In genomic region chr12:79681571-79681970, GRCm38 (mm10) we compare ENCODE assay signal across 23 mouse cellular contexts.
DNase-seq lines count a peak whose midpoint lies in the region; ATAC-seq and TF ChIP-seq lines count a peak whose summit lies in the region.
"Had no signal": no experiment of that assay in that cellular context is flagged by ENCODE, and none has a peak within 500 bp of the region (broad histone marks: within the 10 kb centered on the region; RNA-seq: fewer than 3 reads in every experiment).

No protein-coding gene starts in this region.

- no peaks in the 10 kb centered on the region for H3K36me3 ChIP-seq in forebrain, embryonic 10.5 days (replicated peaks)
- no peaks in the 10 kb centered on the region for H3K36me3 ChIP-seq in forebrain, embryonic 11.5 days (ENCODE audit: control insufficient read depth, insufficient read depth, low read length)
- H3K36me3 ChIP-seq in hindbrain, embryonic 14.5 days (replicated peaks; ENCODE audit: control insufficient read depth, insufficient read depth): no peaks in the 10 kb centered on the region
- H3K36me3 ChIP-seq in hindbrain, embryonic 13.5 days: no peaks in the 10 kb centered on the region
- no peaks in the 10 kb centered on the region for H3K36me3 ChIP-seq in ES-Bruce4 (ENCODE audit: control insufficient read depth, insufficient read depth, low read length, poor library complexity, severe bottlenecking)
- no peaks in the 10 kb centered on the region for H3K36me3 ChIP-seq in embryonic facial prominence, embryonic 14.5 days (ENCODE audit: control insufficient read depth, insufficient read depth, low read length)
- H3K36me3 ChIP-seq: heart, embryonic 12.5 days; midbrain, embryonic 12.5 days had no signal

- ATAC-seq in forebrain, embryonic 11.5 days (replicated peaks; ENCODE audit: low FRiP score): no peak
- ATAC-seq in hindbrain, embryonic 14.5 days (ENCODE audit: low FRiP score): no peak
- no peak for ATAC-seq in hindbrain, embryonic 13.5 days (ENCODE audit: low FRiP score)
- no peak for ATAC-seq in embryonic facial prominence, embryonic 14.5 days (ENCODE audit: low read depth)
- ATAC-seq: intestine, postnatal 0 days had no signal

- H3K9ac ChIP-seq in forebrain, embryonic 11.5 days (ENCODE audit: low read length): no peak overlapping the region
- no peak overlapping the region for H3K9ac ChIP-seq in hindbrain, embryonic 14.5 days
- no peak overlapping the region for H3K9ac ChIP-seq in hindbrain, embryonic 13.5 days
- no peak overlapping the region for H3K9ac ChIP-seq in ES-Bruce4 (ENCODE audit: low read depth, poor library complexity, severe bottlenecking)
- no peak overlapping the region for H3K9ac ChIP-seq in embryonic facial prominence, embryonic 14.5 days (ENCODE audit: low read depth, low read length)
- H3K9ac ChIP-seq: heart, embryonic 12.5 days; midbrain, embryonic 12.5 days had no signal

- no peak overlapping the region for H3K4me2 ChIP-seq in forebrain, embryonic 11.5 days (ENCODE audit: low read depth, low read length, severe bottlenecking)
- H3K4me2 ChIP-seq in hindbrain, embryonic 14.5 days (replicated peaks): no peak overlapping the region
- no peak overlapping the region for H3K4me2 ChIP-seq in hindbrain, embryonic 13.5 days
- no peak overlapping the region for H3K4me2 ChIP-seq in embryonic facial prominence, embryonic 14.5 days (ENCODE audit: low read depth, low read length)
- H3K4me2 ChIP-seq: heart, embryonic 12.5 days; midbrain, embryonic 12.5 days had no signal

- H3K4me3 ChIP-seq in forebrain, embryonic 10.5 days: no peak overlapping the region
- H3K4me3 ChIP-seq in forebrain, embryonic 11.5 days (ENCODE audit: low read depth, low read length): no peak overlapping the region
- H3K4me3 ChIP-seq in hindbrain, embryonic 14.5 days (replicated peaks; ENCODE audit: low read length): no peak overlapping the region
- H3K4me3 ChIP-seq in hindbrain, embryonic 13.5 days: no peak overlapping the region
- no peak overlapping the region for H3K4me3 ChIP-seq in ES-Bruce4 (ENCODE audit: low read depth, low read length)
- H3K4me3 ChIP-seq in embryonic facial prominence, embryonic 14.5 days (ENCODE audit: low read depth, low read length): no peak overlapping the region
- H3K4me3 ChIP-seq: heart, embryonic 12.5 days; left cerebral cortex, adult 2 months; midbrain, embryonic 12.5 days had no signal

- H3K27me3 ChIP-seq in forebrain, embryonic 10.5 days (ENCODE audit: poor library complexity, severe bottlenecking): no peaks in the 10 kb centered on the region
- no peaks in the 10 kb centered on the region for H3K27me3 ChIP-seq in forebrain, embryonic 11.5 days (ENCODE audit: control insufficient read depth, insufficient read depth, low read length)
- H3K27me3 ChIP-seq in hindbrain, embryonic 14.5 days (ENCODE audit: control insufficient read depth, insufficient read depth, low read length): no peaks in the 10 kb centered on the region
- no peaks in the 10 kb centered on the region for H3K27me3 ChIP-seq in hindbrain, embryonic 13.5 days
- no peaks in the 10 kb centered on the region; the same call in 1 of the 2 replicates for H3K27me3 ChIP-seq in ES-Bruce4 (ENCODE audit: control insufficient read depth, insufficient read depth, low read length, poor library complexity, severe bottlenecking)
- H3K27me3 ChIP-seq in embryonic facial prominence, embryonic 14.5 days (replicated peaks; ENCODE audit: control insufficient read depth, insufficient read depth, low read length): no peaks in the 10 kb centered on the region
- H3K27me3 ChIP-seq: CH12.LX; heart, embryonic 12.5 days; midbrain, embryonic 12.5 days had no signal

- TF ChIP-seq POLR2A in ES-Bruce4 (IDR thresholded peaks at IDR 0.05; ENCODE audit: insufficient read depth, low read length): no peak

- peak overlapping the region; percentile 66; the same call in 1 of the 2 replicates for H3K27ac ChIP-seq in forebrain, embryonic 10.5 days
- H3K27ac ChIP-seq in forebrain, embryonic 11.5 days (ENCODE audit: low read depth, low read length): no peak overlapping the region
- H3K27ac ChIP-seq in hindbrain, embryonic 14.5 days: peak overlapping the region; percentile 71; the same call in 1 of the 2 replicates
- no peak overlapping the region for H3K27ac ChIP-seq in hindbrain, embryonic 13.5 days
- H3K27ac ChIP-seq in ES-Bruce4 (ENCODE audit: insufficient read depth, low read length): peak overlapping the region; percentile 83
- H3K27ac ChIP-seq in embryonic facial prominence, embryonic 14.5 days (replicated peaks; ENCODE audit: low read depth, low read length): peak overlapping the region; percentile 50; the same call in 1 of the 2 replicates
- H3K27ac ChIP-seq: left cerebral cortex, adult 2 months had no signal

- WGBS in forebrain, embryonic 10.5 days: 63% methylated on average over 6 of the region's 6 CpGs
- WGBS in forebrain, embryonic 11.5 days: 69% methylated on average over 6 of the region's 6 CpGs
- 78% methylated on average over 6 of the region's 6 CpGs for WGBS in hindbrain, embryonic 14.5 days
- WGBS in hindbrain, embryonic 13.5 days: 74% methylated on average over 6 of the region's 6 CpGs
- WGBS in embryonic facial prominence, embryonic 14.5 days: 53% methylated on average over 6 of the region's 6 CpGs

- DNase-seq in forebrain, embryonic 10.5 days (ENCODE audit: extremely low spot score, low spot score): no peak
- DNase-seq in forebrain, embryonic 11.5 days (ENCODE audit: low spot score): no peak
- no peak for DNase-seq in hindbrain, embryonic 14.5 days (ENCODE audit: low spot score)
- DNase-seq in embryonic facial prominence, embryonic 14.5 days (ENCODE audit: low spot score): no peak
- no peak for DNase-seq in layer of hippocampus, postnatal 25 days (ENCODE audit: extremely low spot score in 1 of 2, low spot score in 1 of 2)
- no peak for DNase-seq in thymus, postnatal 14 days
- DNase-seq: adrenal gland, postnatal 14 days; cerebellum, adult 2 months; cerebellum, postnatal 36 days; embryo, embryonic 11 days; heart, postnatal 10 days; kidney, postnatal 4 days; layer of hippocampus, adult 9-11 months; left cerebral cortex, postnatal 4 days; lung, postnatal 10 days; thymus, adult 2 months had no signal

- TF ChIP-seq EP300 in ES-Bruce4 (IDR thresholded peaks at IDR 0.05; ENCODE audit: insufficient read depth, low read depth, low read length): 0 out of 2 replicates have a peak, but pooled peaks have one; percentile 36

- H3K9me3 ChIP-seq in forebrain, embryonic 10.5 days: no peaks in the 10 kb centered on the region
- no peaks in the 10 kb centered on the region for H3K9me3 ChIP-seq in forebrain, embryonic 11.5 days (ENCODE audit: control insufficient read depth, low read length)
- no peaks in the 10 kb centered on the region for H3K9me3 ChIP-seq in hindbrain, embryonic 14.5 days (ENCODE audit: control insufficient read depth, low read length)
- H3K9me3 ChIP-seq in hindbrain, embryonic 13.5 days: no peaks in the 10 kb centered on the region
- no peaks in the 10 kb centered on the region for H3K9me3 ChIP-seq in ES-Bruce4 (replicated peaks; ENCODE audit: control insufficient read depth, insufficient read depth, low read length, poor library complexity, severe bottlenecking)
- no peaks in the 10 kb centered on the region for H3K9me3 ChIP-seq in embryonic facial prominence, embryonic 14.5 days (ENCODE audit: control insufficient read depth, low read length)
- H3K9me3 ChIP-seq: heart, embryonic 12.5 days; midbrain, embryonic 12.5 days had no signal

- H3K4me1 ChIP-seq in forebrain, embryonic 10.5 days: peaks cover 58% of the 10 kb centered on the region
- H3K4me1 ChIP-seq in forebrain, embryonic 11.5 days (replicated peaks; ENCODE audit: control insufficient read depth, insufficient read depth, low read length): peaks cover 13% of the 10 kb centered on the region
- H3K4me1 ChIP-seq in hindbrain, embryonic 14.5 days (replicated peaks; ENCODE audit: control insufficient read depth, insufficient read depth, low read length): 0 out of 2 replicates have a peak, but pooled peaks cover 12% of the 10 kb centered on the region
- peaks cover 12% of the 10 kb centered on the region for H3K4me1 ChIP-seq in hindbrain, embryonic 13.5 days (replicated peaks)
- H3K4me1 ChIP-seq in ES-Bruce4 (ENCODE audit: control insufficient read depth, insufficient read depth, low read length): peaks cover 3% of the 10 kb centered on the region
- peaks cover 67% of the 10 kb centered on the region for H3K4me1 ChIP-seq in embryonic facial prominence, embryonic 14.5 days (ENCODE audit: control insufficient read depth, insufficient read depth, low read length)

- TF ChIP-seq CTCF in ES-Bruce4 (IDR thresholded peaks at IDR 0.05; ENCODE audit: low read depth, low read length): no peak

Comparison
In these comparisons a context has a peak if more than half of its experiments do, and no peak if none do; other contexts are left out.
1. H3K27ac ChIP-seq: peak in forebrain, embryonic 10.5 days (single experiment), hindbrain, embryonic 14.5 days (single experiment), ES-Bruce4 (single experiment) and embryonic facial prominence, embryonic 14.5 days (single experiment); none in forebrain, embryonic 11.5 days (single experiment) and hindbrain, embryonic 13.5 days (single experiment).